Comparison of ENCODE assay signal across 16 mouse cellular contexts in the genomic region with DNA sequence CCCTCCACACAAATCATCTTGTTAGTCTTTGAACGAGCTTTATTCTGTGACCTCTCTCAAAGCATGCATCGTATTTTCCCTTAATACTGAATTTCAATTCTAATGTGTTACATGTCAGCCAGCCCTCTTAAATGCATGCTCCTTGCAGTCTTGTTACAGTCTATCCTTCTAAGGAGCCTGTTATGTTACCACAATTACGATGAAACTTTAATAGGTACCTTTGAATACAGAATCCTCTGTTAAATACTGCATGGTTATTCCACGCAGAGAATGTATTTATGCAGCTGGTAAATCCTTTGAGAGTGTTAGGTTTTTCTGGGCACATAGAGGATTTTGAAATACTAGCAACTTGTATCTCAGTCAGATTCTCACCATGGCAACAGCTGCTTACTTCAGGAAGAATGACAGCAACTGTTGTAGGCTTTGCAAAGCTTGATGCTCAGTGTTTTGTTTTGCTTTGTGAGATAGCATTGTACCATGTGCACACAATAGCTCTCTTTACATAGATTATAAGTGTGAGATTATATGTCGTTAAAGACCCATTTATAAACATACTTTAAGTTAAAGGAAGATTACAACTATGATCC.
A peak's percentile ranks its signal among the peaks of the same experiment; 100 is the strongest.
DNase-seq lines count a peak whose midpoint lies in the region; ATAC-seq lines count a peak whose summit lies in the region.
"Had no signal": no experiment of that assay in that cellular context is flagged by ENCODE, and none has a peak within 500 bp of the region (broad histone marks: within the 10 kb centered on the region; RNA-seq: fewer than 3 reads in every experiment).

No protein-coding gene starts in this region.

- no peak overlapping the region for H3K27ac ChIP-seq in hindbrain, embryonic 11.5 days (ENCODE audit: low read depth, low read length)
- H3K27ac ChIP-seq in hindbrain, embryonic 10.5 days, result no peak overlapping the region
- no peak overlapping the region for H3K27ac ChIP-seq in forebrain, embryonic 13.5 days
- H3K27ac ChIP-seq: heart, adult 2 months had no signal

- no peaks in the 10 kb centered on the region for H3K4me1 ChIP-seq in hindbrain, embryonic 11.5 days (replicated peaks; ENCODE audit: control insufficient read depth, insufficient read depth, low read length)
- H3K4me1 ChIP-seq in hindbrain, embryonic 10.5 days (replicated peaks), result peaks cover 6% of the 10 kb centered on the region; the same call in 1 of the 2 replicates
- peaks cover 7% of the 10 kb centered on the region for H3K4me1 ChIP-seq in forebrain, embryonic 13.5 days

- no peak overlapping the region for H3K4me3 ChIP-seq in hindbrain, embryonic 11.5 days (ENCODE audit: low read depth, low read length)
- H3K4me3 ChIP-seq in hindbrain, embryonic 10.5 days, result no peak overlapping the region
- no peak overlapping the region for H3K4me3 ChIP-seq in forebrain, embryonic 13.5 days
- H3K4me3 ChIP-seq: heart, adult 2 months had no signal

- no peaks in the 10 kb centered on the region for H3K36me3 ChIP-seq in hindbrain, embryonic 11.5 days (ENCODE audit: control insufficient read depth, insufficient read depth, low read length)
- no peaks in the 10 kb centered on the region for H3K36me3 ChIP-seq in hindbrain, embryonic 10.5 days
- H3K36me3 ChIP-seq in forebrain, embryonic 13.5 days (ENCODE audit: poor library complexity, severe bottlenecking), result no peaks in the 10 kb centered on the region

- H3K9ac ChIP-seq in hindbrain, embryonic 11.5 days (ENCODE audit: low read depth, low read length), result no peak overlapping the region
- H3K9ac ChIP-seq in forebrain, embryonic 13.5 days, result no peak overlapping the region
- H3K9ac ChIP-seq: liver, postnatal 0 days had no signal

- peak; percentile 34 for ATAC-seq in hindbrain, embryonic 11.5 days (ENCODE audit: low FRiP score)
- ATAC-seq in forebrain, embryonic 13.5 days, result peak; percentile 81
- ATAC-seq: liver, postnatal 0 days had no signal

- no peaks in the 10 kb centered on the region for H3K27me3 ChIP-seq in hindbrain, embryonic 11.5 days (ENCODE audit: control insufficient read depth, insufficient read depth, low read length)
- no peaks in the 10 kb centered on the region for H3K27me3 ChIP-seq in hindbrain, embryonic 10.5 days (ENCODE audit: insufficient read depth, poor library complexity, severe bottlenecking)
- H3K27me3 ChIP-seq in forebrain, embryonic 13.5 days, result no peaks in the 10 kb centered on the region

- H3K9me3 ChIP-seq in hindbrain, embryonic 11.5 days (ENCODE audit: control insufficient read depth, low read length), result no peaks in the 10 kb centered on the region
- H3K9me3 ChIP-seq in hindbrain, embryonic 10.5 days, result no peaks in the 10 kb centered on the region
- H3K9me3 ChIP-seq in forebrain, embryonic 13.5 days (replicated peaks), result no peaks in the 10 kb centered on the region

- H3K4me2 ChIP-seq in hindbrain, embryonic 11.5 days (replicated peaks; ENCODE audit: low read depth, low read length), result no peak overlapping the region
- H3K4me2 ChIP-seq in forebrain, embryonic 13.5 days, result no peak overlapping the region

- 74% methylated on average over 5 of the region's 5 CpGs for WGBS in hindbrain, embryonic 11.5 days
- WGBS in hindbrain, embryonic 10.5 days, result 77% methylated on average over 5 of the region's 5 CpGs
- WGBS in forebrain, embryonic 13.5 days, result 26% methylated on average over 5 of the region's 5 CpGs

- DNase-seq in hindbrain, embryonic 11.5 days (ENCODE audit: low spot score), result peak; percentile 6
- DNase-seq in hindbrain, embryonic 10.5 days (ENCODE audit: low spot score), result no peak
- DNase-seq in brain, adult 2 months (ENCODE audit: low read depth, low spot score), result peak; percentile 65
- peak; percentile 12 for DNase-seq in layer of hippocampus, adult 9-11 months
- no peak for DNase-seq in kidney, postnatal 4 days
- no peak for DNase-seq in kidney, postnatal 25 days
- DNase-seq in gastrocnemius, postnatal 14 days, result no peak
- DNase-seq: B cell, adult 2 months; cerebellum, postnatal 10 days; heart, adult 2 months; heart, postnatal 14 days; kidney, adult 11 months; liver, postnatal 0 days; lung, postnatal 36 days; spleen, adult 18-20 months had no signal

- intact Hi-C loops in gastrocnemius, postnatal 14 days (cut with DNase I; ENCODE audit: low total_unique reads), result no loop called here

Comparison
In these comparisons a context has a peak if more than half of its experiments do, and no peak if none do; other contexts are left out.
1. DNase-seq: peak in hindbrain, embryonic 11.5 days (single experiment), brain, adult 2 months (single experiment) and layer of hippocampus, adult 9-11 months (single experiment); none in hindbrain, embryonic 10.5 days (single experiment), kidney, postnatal 4 days (0 of 2), kidney, postnatal 25 days (0 of 2) and gastrocnemius, postnatal 14 days (single experiment).